Mouse (Mus musculus) forebrain, embryonic 14.5 days (tissue): ENCODE measurements around the gene Ccdc22. TPM values are rescaled to one million over a fixed set of nuclear protein-coding genes. Genes with fewer than 3 reads are reported as not detected.

Experiments used
- ATAC-seq: fragments of 200-750 bp; cut with Nextera tagmentation; 2 replicates; pipeline ENCODE4 v1.8.0; 2017; ENCODE audit warnings: mild to moderate bottlenecking, moderate library complexity
- DNase-seq: peaks from one replicate; pipeline ENCODE4 v3.0.0-alpha.2; 2015; ENCODE audit warnings: low spot score
- H3K27ac ChIP-seq: fragments of 300-500 bp; sonication (generic); 2 replicates; pipeline ENCODE4 v1.5.1; 2014; ENCODE audit warnings: low read depth, mild to moderate bottlenecking, control low read depth, low read length, moderate library complexity
- H3K27me3 ChIP-seq: fragments of 300-500 bp; sonication (generic); replicated peaks from 2 replicates; pipeline ENCODE4 v1.6.1; 2014; ENCODE audit warnings: low read length, control low read depth, mixed read lengths; ENCODE audit not compliant: control insufficient read depth, insufficient read depth
- H3K36me3 ChIP-seq: fragments of 300-500 bp; sonication (generic); 2 replicates; pipeline ENCODE4 v1.6.1; 2014; ENCODE audit warnings: low read length, control low read depth; ENCODE audit not compliant: control insufficient read depth, insufficient read depth
- H3K4me1 ChIP-seq: fragments of 300-500 bp; sonication (generic); 2 replicates; pipeline ENCODE4 v1.6.1; 2014; ENCODE audit warnings: antibody characterized with exemption, low read length, control low read depth; ENCODE audit not compliant: control insufficient read depth, insufficient read depth
- H3K4me2 ChIP-seq: fragments of 300-500 bp; sonication (generic); 2 replicates; pipeline ENCODE4 v1.6.1; 2014; ENCODE audit warnings: mild to moderate bottlenecking, control low read depth, low read length
- H3K4me3 ChIP-seq: fragments of 300-500 bp; sonication (generic); 2 replicates; pipeline ENCODE4 v1.5.1; 2014; ENCODE audit warnings: low read depth, low read length, control low read depth
- H3K9ac ChIP-seq: fragments of 300-500 bp; sonication (generic); 2 replicates; pipeline ENCODE4 v1.6.1; 2014; ENCODE audit warnings: mild to moderate bottlenecking, low read length, control low read depth, moderate library complexity
- H3K9me3 ChIP-seq: fragments of 300-500 bp; sonication (generic); replicated peaks from 2 replicates; pipeline ENCODE4 v1.6.1; 2016; ENCODE audit warnings: low read length, control low read depth, mixed read lengths; ENCODE audit not compliant: control insufficient read depth
- WGBS: fragments of 180-500 bp; shearing (Covaris S2); extraction: QIAGEN DNeasy Blood & Tissue Kit; methylation state at CpG from one replicate; pipeline ENCODE4 v1.1.7; 2014; 5-methylcytosine and 5-hydroxymethylcytosine counted together
- polyA plus RNA-seq: library from polyadenylated mRNA; unstranded; fragments of >200 nt; fragmentation: Nextera tagmentation; extraction: Ambion mirVana; gene quantifications from 2 replicates; pipeline ENCODE4 v1.2.1, GENCODE M21; 2014

Ccdc22 gene
- polyA plus RNA-seq, 1 experiment from 2014 or later: 37.0 TPM

GRCm38 (mm10) chrX:7581151-7581550 is 24.2 kb downstream of the Ccdc22 start:
- no peak overlapping the region for H3K27ac ChIP-seq
- no peak overlapping the region for H3K9ac ChIP-seq
- no peaks in the 10 kb centered on the region for H3K27me3 ChIP-seq
- ATAC-seq: no peak
- 98% methylated on average over 2 of the region's 2 CpGs for WGBS
- no peaks in the 10 kb centered on the region for H3K4me1 ChIP-seq
- H3K4me3 ChIP-seq: no peak overlapping the region
- no peak for DNase-seq
- H3K9me3 ChIP-seq: no peaks in the 10 kb centered on the region
- H3K36me3 ChIP-seq: no peaks in the 10 kb centered on the region
- H3K4me2 ChIP-seq: no peak overlapping the region

GRCm38 (mm10) chrX:7574885-7575231 is 30.5 kb downstream of the Ccdc22 start:
- no peak for ATAC-seq
- Histone ChIP-seq H3K4me3 (peak overlapping the region; percentile 50), H3K9ac (peak overlapping the region; percentile 40), H3K36me3 (no peaks in the 10 kb centered on the region), H3K27me3 (no peaks in the 10 kb centered on the region), H3K4me2 (peak overlapping the region; percentile 45), H3K27ac (peak overlapping the region; percentile 81), H3K4me1 (peaks cover 6% of the 10 kb centered on the region; the same call in 1 of the 2 replicates), H3K9me3 (no peaks in the 10 kb centered on the region)
- no peak for DNase-seq
- WGBS: 32% methylated on average over 5 of the region's 6 CpGs

GRCm38 (mm10) chrX:7574087-7574884 is 31.0 kb downstream of the Ccdc22 start, which contains the start of gene Ppp1r3f:
Gene Ppp1r3f (minus strand): TSS chrX:7574283.
- no peaks in the 10 kb centered on the region for H3K9me3 ChIP-seq
- H3K27ac ChIP-seq: peak within 1 kb of the TSS; percentile 86
- peak within 1 kb of the TSS; percentile 50 for H3K4me3 ChIP-seq
- peak; percentile 97 for DNase-seq
- peak; percentile 99 for ATAC-seq
- no peaks in the 10 kb centered on the region for H3K27me3 ChIP-seq
- H3K4me2 ChIP-seq: peak within 1 kb of the TSS; percentile 60
- peak within 1 kb of the TSS; percentile 72 for H3K9ac ChIP-seq
- 30% methylated on average over 65 of the region's 65 CpGs for WGBS
- H3K4me1 ChIP-seq: peaks cover 6% of the 10 kb centered on the region; the same call in 1 of the 2 replicates
- H3K36me3 ChIP-seq: no peaks in the 10 kb centered on the region

- Histone ChIP-seq H3K27me3 (no peaks in the 10 kb centered on the region), H3K9ac (peak within 1 kb of the TSS; percentile 72), H3K9me3 (no peaks in the 10 kb centered on the region), H3K4me3 (peak within 1 kb of the TSS; percentile 50), H3K27ac (peak within 1 kb of the TSS; percentile 86), H3K36me3 (no peaks in the 10 kb centered on the region), H3K4me1 (peaks cover 6% of the 10 kb centered on the region; the same call in 1 of the 2 replicates), H3K4me2 (peak within 1 kb of the TSS; percentile 60)
- peak; percentile 2 for DNase-seq
- WGBS: 39% methylated on average over 61 of the region's 72 CpGs
- peak; percentile 18 for ATAC-seq
Measured at GRCm38 (mm10) chrX:7573176-7574086, 31.9 kb downstream of the Ccdc22 start, which contains the start of gene Foxp3. Gene Foxp3 (plus strand): TSS chrX:7573644.

- H3K4me3 ChIP-seq: no peak overlapping the region
- peak overlapping the region; percentile 60; the same call in 1 of the 2 replicates for H3K4me2 ChIP-seq
- ATAC-seq: no peak
Measured at GRCm38 (mm10) chrX:7572466-7572865, 32.9 kb downstream of the Ccdc22 start.

GRCm38 (mm10) chrX:7571565-7572136 is 33.7 kb downstream of the Ccdc22 start:
- Histone ChIP-seq H3K4me3 (no peak overlapping the region), H3K27me3 (no peaks in the 10 kb centered on the region), H3K4me2 (no peak overlapping the region), H3K27ac (no peak overlapping the region), H3K4me1 (peaks cover 6% of the 10 kb centered on the region; the same call in 1 of the 2 replicates), H3K9ac (no peak overlapping the region), H3K36me3 (no peaks in the 10 kb centered on the region), H3K9me3 (no peaks in the 10 kb centered on the region)
- DNase-seq (no peak), ATAC-seq (no peak)
- WGBS: 86% methylated on average over 9 of the region's 9 CpGs

More at GRCm38 (mm10) chrX:7572466-7572865, 32.9 kb downstream of the Ccdc22 start:
- Histone ChIP-seq H3K4me1 (peaks cover 6% of the 10 kb centered on the region; the same call in 1 of the 2 replicates), H3K27me3 (no peaks in the 10 kb centered on the region), H3K9ac (no peak overlapping the region), H3K36me3 (no peaks in the 10 kb centered on the region), H3K9me3 (no peaks in the 10 kb centered on the region), H3K27ac (no peak overlapping the region)
- no peak for DNase-seq
- 93% methylated on average over 10 of the region's 10 CpGs for WGBS

GRCm38 (mm10) chrX:7570481-7571175 is 34.7 kb downstream of the Ccdc22 start:
- no peak for DNase-seq
- no peak for ATAC-seq

GRCm38 (mm10) chrX:7567491-7567890 is 37.8 kb downstream of the Ccdc22 start:
- H3K9me3 ChIP-seq: no peaks in the 10 kb centered on the region
- H3K4me2 ChIP-seq: no peak overlapping the region
- H3K4me1 ChIP-seq: peaks cover 2% of the 10 kb centered on the region; the same call in 1 of the 2 replicates
- H3K27ac ChIP-seq: no peak overlapping the region
- H3K36me3 ChIP-seq: no peaks in the 10 kb centered on the region
- no peaks in the 10 kb centered on the region for H3K27me3 ChIP-seq
- 85% methylated on average over 8 of the region's 9 CpGs for WGBS
- ATAC-seq (no peak), DNase-seq (no peak)
- no peak overlapping the region for H3K4me3 ChIP-seq
- H3K9ac ChIP-seq: no peak overlapping the region

More at GRCm38 (mm10) chrX:7570481-7571175, 34.7 kb downstream of the Ccdc22 start:
- Histone ChIP-seq H3K9ac (no peak overlapping the region), H3K4me2 (no peak overlapping the region), H3K27ac (no peak overlapping the region), H3K27me3 (no peaks in the 10 kb centered on the region), H3K4me3 (no peak overlapping the region), H3K4me1 (peaks cover 6% of the 10 kb centered on the region; the same call in 1 of the 2 replicates), H3K9me3 (no peaks in the 10 kb centered on the region), H3K36me3 (no peaks in the 10 kb centered on the region)
- 63% methylated on average over 7 of the region's 7 CpGs for WGBS
